Mouse (Mus musculus) midbrain, postnatal 0 days (tissue): Measurements from ENCODE around the gene Elf2. TPM values are rescaled to one million over a fixed set of nuclear protein-coding genes. Genes with fewer than 3 reads are reported as not detected.

Experiments
- ATAC-seq: fragments of 200-750 bp; cut with Nextera tagmentation; 2 replicates; pipeline ENCODE4 v1.8.0; 2017; ENCODE audit warnings: moderate number of reproducible peaks, mild to moderate bottlenecking, moderate TSS enrichment, moderate library complexity; ENCODE audit not compliant: low FRiP score
- DNase-seq: peaks from one replicate; pipeline ENCODE4 v3.0.0-alpha.2; 2015; ENCODE audit warnings: low spot score
- H3K27ac ChIP-seq: fragments of 300-500 bp; sonication (generic); 2 replicates; pipeline ENCODE4 v1.5.1; 2014; ENCODE audit warnings: low read depth, mild to moderate bottlenecking, low read length, mixed read lengths
- H3K27me3 ChIP-seq: fragments of 300-500 bp; sonication (generic); 2 replicates; pipeline ENCODE4 v1.6.1; 2014; ENCODE audit warnings: low read length, control low read depth, mixed read lengths; ENCODE audit not compliant: insufficient read depth
- H3K36me3 ChIP-seq: fragments of 300-500 bp; sonication (generic); 2 replicates; pipeline ENCODE4 v1.6.1; 2014; ENCODE audit warnings: low read length, control low read depth, mixed read lengths; ENCODE audit not compliant: insufficient read depth
- H3K4me1 ChIP-seq: fragments of 300-500 bp; sonication (generic); 2 replicates; pipeline ENCODE4 v1.6.1; 2014; ENCODE audit warnings: mild to moderate bottlenecking, control low read depth, antibody characterized with exemption, low read length, mixed read lengths; ENCODE audit not compliant: insufficient read depth
- H3K4me2 ChIP-seq: fragments of 300-500 bp; sonication (generic); 2 replicates; pipeline ENCODE4 v1.6.1; 2014; ENCODE audit warnings: low read depth, mild to moderate bottlenecking, low read length, mixed read lengths; ENCODE audit not compliant: poor library complexity, severe bottlenecking
- H3K4me3 ChIP-seq: fragments of 300-500 bp; sonication (generic); 2 replicates; pipeline ENCODE4 v1.5.1; 2014; ENCODE audit warnings: low read depth, mild to moderate bottlenecking, low read length, moderate library complexity
- H3K9ac ChIP-seq: fragments of 300-500 bp; sonication (generic); replicated peaks from 2 replicates; pipeline ENCODE4 v1.6.1; 2014; ENCODE audit warnings: mild to moderate bottlenecking, low read length, moderate library complexity, mixed read lengths; ENCODE audit not compliant: poor library complexity, severe bottlenecking
- H3K9me3 ChIP-seq: fragments of 300-500 bp; sonication (generic); 2 replicates; pipeline ENCODE4 v1.6.1; 2016; ENCODE audit warnings: low read length, control low read depth
- CTCF ChIP-seq: IDR thresholded peaks from 2 replicates; pipeline ENCODE4 v1.5.1; 2016; ENCODE audit warnings: antibody characterized with exemption, mild to moderate bottlenecking
- WGBS: fragments of 180-500 bp; shearing (Covaris S2); extraction: QIAGEN DNeasy Blood & Tissue Kit; methylation state at CpG from one replicate; pipeline ENCODE4 v1.1.7; 2014; 5-methylcytosine and 5-hydroxymethylcytosine counted together
- polyA plus RNA-seq: library from polyadenylated mRNA; unstranded; fragments of >200 nt; fragmentation: Nextera tagmentation; extraction: Ambion mirVana; gene quantifications from 2 replicates; pipeline ENCODE4 v1.2.1, GENCODE M21; 2015
- total RNA-seq: library from RNA; depleted of rRNA; stranded (reverse); fragments of >200 nt; gene quantifications from 2 replicates; pipeline ENCODE4 v1.2.3, GENCODE M21; 2014

Gene Elf2
- total and polyA plus RNA-seq, 2 experiments from 2014 or later: 26.1 to 38.7 TPM

GRCm38 (mm10) chr3:51364703-51365516, 24.4 kb upstream of the Elf2 start:
- no peak overlapping the region for H3K27ac ChIP-seq
- peak; percentile 80 for ATAC-seq
- TF ChIP-seq CTCF: peak; percentile 88
- 7% methylated on average over 31 of the region's 31 CpGs for WGBS
- peak overlapping the region; percentile 36 for H3K4me3 ChIP-seq
- peak; percentile 91 for DNase-seq
- peak overlapping the region; percentile 29; the same call in 1 of the 2 replicates for H3K9ac ChIP-seq
- peak overlapping the region; percentile 68 for H3K4me2 ChIP-seq
- no peaks in the 10 kb centered on the region for H3K4me1 ChIP-seq
- H3K9me3 ChIP-seq: no peaks in the 10 kb centered on the region
- H3K27me3 ChIP-seq: no peaks in the 10 kb centered on the region; the same call in 1 of the 2 replicates
- no peaks in the 10 kb centered on the region for H3K36me3 ChIP-seq

- Histone ChIP-seq H3K4me2 (no peak overlapping the region), H3K36me3 (no peaks in the 10 kb centered on the region), H3K4me1 (0 out of 2 replicates have a peak, but pooled peaks cover 5% of the 10 kb centered on the region), H3K4me3 (no peak overlapping the region), H3K9me3 (no peaks in the 10 kb centered on the region), H3K27ac (no peak overlapping the region), H3K9ac (no peak overlapping the region), H3K27me3 (peaks cover 5% of the 10 kb centered on the region; the same call in 1 of the 2 replicates)
- no peak for ATAC-seq
- no peak for DNase-seq
- TF ChIP-seq CTCF: no peak
- 21% methylated on average over 9 of the region's 9 CpGs for WGBS
Measured at GRCm38 (mm10) chr3:51361066-51361465, 20.6 kb upstream of the Elf2 start.

GRCm38 (mm10) chr3:51359558-51360307, 19.3 kb upstream of the Elf2 start:
- no peak for ATAC-seq
- H3K4me3 ChIP-seq: peak overlapping the region; percentile 48; the same call in 1 of the 2 replicates

GRCm38 (mm10) chr3:51358660-51359557, 18.4 kb upstream of the Elf2 start:
- Histone ChIP-seq H3K4me3 (peak overlapping the region; percentile 48), H3K9me3 (no peaks in the 10 kb centered on the region), H3K27me3 (peaks cover 5% of the 10 kb centered on the region; the same call in 1 of the 2 replicates), H3K4me2 (peak overlapping the region; percentile 75), H3K9ac (peak overlapping the region; percentile 57), H3K36me3 (no peaks in the 10 kb centered on the region), H3K4me1 (0 out of 2 replicates have a peak, but pooled peaks cover 5% of the 10 kb centered on the region), H3K27ac (no peak overlapping the region)
- no peak for TF ChIP-seq CTCF
- ATAC-seq (peak; percentile 59), DNase-seq (peak; percentile 63)
- under 1% methylated on average over 50 of the region's 50 CpGs for whole genome bisulfite sequencing

More at GRCm38 (mm10) chr3:51359558-51360307, 19.3 kb upstream of the Elf2 start:
- 34% methylated on average over 14 of the region's 14 CpGs for WGBS
- no peak overlapping the region for H3K9ac ChIP-seq
- DNase-seq: no peak
- peaks cover 5% of the 10 kb centered on the region; the same call in 1 of the 2 replicates for H3K27me3 ChIP-seq
- H3K36me3 ChIP-seq: no peaks in the 10 kb centered on the region
- TF ChIP-seq CTCF: no peak
- H3K4me2 ChIP-seq: no peak overlapping the region
- no peaks in the 10 kb centered on the region for H3K9me3 ChIP-seq
- 0 out of 2 replicates have a peak, but pooled peaks cover 5% of the 10 kb centered on the region for H3K4me1 ChIP-seq
- no peak overlapping the region for H3K27ac ChIP-seq

GRCm38 (mm10) chr3:51358181-51358580, 17.7 kb upstream of the Elf2 start:
- TF ChIP-seq CTCF: no peak
- DNase-seq: peak; percentile 61

More at GRCm38 (mm10) chr3:51358181-51358580, 17.7 kb upstream of the Elf2 start:
- Histone ChIP-seq H3K9me3 (no peaks in the 10 kb centered on the region), H3K4me1 (0 out of 2 replicates have a peak, but pooled peaks cover 5% of the 10 kb centered on the region), H3K9ac (no peak overlapping the region), H3K4me3 (peak overlapping the region; percentile 48), H3K36me3 (no peaks in the 10 kb centered on the region), H3K27me3 (peaks cover 5% of the 10 kb centered on the region; the same call in 1 of the 2 replicates), H3K27ac (no peak overlapping the region), H3K4me2 (peak overlapping the region; percentile 75)
- no peak for ATAC-seq
- WGBS: 3% methylated on average over 15 of the region's 15 CpGs
